Mouse (Mus musculus) stomach, embryonic 14.5 days (tissue): ENCODE data around the gene Syngr3. TPM values are rescaled to one million over a fixed set of nuclear protein-coding genes. Genes with fewer than 3 reads are reported as not detected.
A peak's percentile ranks its signal among the peaks of the same experiment; 100 is the strongest.

Source experiments
- ATAC-seq: fragments of 200-750 bp; cut with Nextera tagmentation; 2 replicates; pipeline ENCODE4 v1.8.0; 2017; ENCODE audit warnings: low read depth, moderate TSS enrichment; ENCODE audit not compliant: insufficient number of reproducible peaks, insufficient read depth, low FRiP score
- H3K27ac ChIP-seq: fragments of 300-500 bp; sonication (generic); 2 replicates; pipeline ENCODE4 v1.5.1; 2014; ENCODE audit warnings: mild to moderate bottlenecking, low read length, moderate library complexity, mixed read lengths
- H3K27me3 ChIP-seq: fragments of 300-500 bp; sonication (generic); 2 replicates; pipeline ENCODE4 v1.6.1; 2014; ENCODE audit warnings: low read length, control low read depth, mixed read lengths; ENCODE audit not compliant: control insufficient read depth, insufficient read depth
- H3K36me3 ChIP-seq: fragments of 300-500 bp; sonication (generic); 2 replicates; pipeline ENCODE4 v1.6.1; 2014; ENCODE audit warnings: mild to moderate bottlenecking, control low read depth, low read length, moderate library complexity, mixed read lengths; ENCODE audit not compliant: control insufficient read depth, insufficient read depth
- H3K4me1 ChIP-seq: fragments of 300-500 bp; sonication (generic); 2 replicates; pipeline ENCODE4 v1.6.1; 2014; ENCODE audit warnings: low read length, control low read depth, mixed read lengths; ENCODE audit not compliant: control insufficient read depth, insufficient read depth
- H3K4me2 ChIP-seq: fragments of 300-500 bp; sonication (generic); replicated peaks from 2 replicates; pipeline ENCODE4 v1.6.1; 2014; ENCODE audit warnings: low read depth, low read length, control low read depth
- H3K4me3 ChIP-seq: fragments of 300-500 bp; sonication (generic); 2 replicates; pipeline ENCODE4 v1.5.1; 2014; ENCODE audit warnings: low read depth, low read length, control low read depth
- H3K9ac ChIP-seq: fragments of 300-500 bp; sonication (generic); replicated peaks from 2 replicates; pipeline ENCODE4 v1.6.1; 2014; ENCODE audit warnings: low read depth, mild to moderate bottlenecking, control low read depth, low read length, moderate library complexity, mixed read lengths
- H3K9me3 ChIP-seq: fragments of 300-500 bp; sonication (generic); 2 replicates; pipeline ENCODE4 v1.6.1; 2016; ENCODE audit warnings: low read depth, low read length, control low read depth; ENCODE audit not compliant: control insufficient read depth
- WGBS: fragments of 180-500 bp; shearing (Covaris S2); extraction: QIAGEN DNeasy Blood & Tissue Kit; methylation state at CpG from one replicate; pipeline ENCODE4 v1.1.7; 2014; 5-methylcytosine and 5-hydroxymethylcytosine counted together
- polyA plus RNA-seq: library from polyadenylated mRNA; unstranded; fragments of >200 nt; fragmentation: Nextera tagmentation; extraction: Ambion mirVana; gene quantifications from 2 replicates; pipeline ENCODE4 v1.2.1, GENCODE M21; 2014

Gene Syngr3
- polyA plus RNA-seq, 1 experiment from 2014 or later, result 6.3 TPM

DNA sequence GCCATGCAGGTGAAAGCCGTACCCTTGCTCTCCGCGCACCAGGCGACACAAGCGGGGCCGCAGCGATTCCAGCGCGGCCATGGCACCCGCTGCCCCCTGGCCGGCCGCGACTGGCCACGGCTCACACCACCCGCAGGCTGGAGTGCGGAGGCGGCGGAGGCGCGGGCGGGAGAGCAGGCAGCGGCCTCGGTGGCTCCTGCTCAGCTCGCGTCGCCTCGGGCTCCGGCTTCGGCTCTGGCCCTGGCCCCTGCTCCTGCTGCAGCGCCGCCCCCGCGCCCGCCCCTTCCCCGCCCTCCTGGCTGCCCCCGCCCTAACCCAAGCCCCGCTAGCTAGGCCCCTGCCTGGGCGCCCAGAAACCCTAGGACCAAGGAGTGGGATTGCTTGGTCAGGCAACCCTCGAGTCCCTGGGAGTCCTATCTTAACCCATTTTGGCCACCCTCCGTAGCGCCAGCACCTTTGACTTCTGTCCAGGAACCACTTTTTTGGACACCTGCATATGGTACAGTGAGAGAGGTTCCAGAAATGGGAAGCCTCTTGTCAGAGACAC lies 39.6 kb downstream of the Syngr3 start, which contains the start of gene Slc9a3r2:
Gene Slc9a3r2 (minus strand): TSS at position 258 of the 547 bp plus-strand sequence.
- Histone ChIP-seq H3K4me1 (peaks cover 17% of the 10 kb centered on the region; the same call in 1 of the 2 replicates), H3K4me3 (peak within 1 kb of the TSS; percentile 72), H3K27me3 (no peaks in the 10 kb centered on the region), H3K9ac (peak within 1 kb of the TSS; percentile 74), H3K36me3 (peaks cover 3% of the 10 kb centered on the region; the same call in 1 of the 2 replicates), H3K9me3 (no peaks in the 10 kb centered on the region), H3K27ac (peak within 1 kb of the TSS; percentile 55; the same call in 1 of the 2 replicates), H3K4me2 (peak within 1 kb of the TSS; percentile 97)
- peak; percentile 64 for ATAC-seq
- under 1% methylated on average over 30 of the region's 41 CpGs for WGBS

DNA sequence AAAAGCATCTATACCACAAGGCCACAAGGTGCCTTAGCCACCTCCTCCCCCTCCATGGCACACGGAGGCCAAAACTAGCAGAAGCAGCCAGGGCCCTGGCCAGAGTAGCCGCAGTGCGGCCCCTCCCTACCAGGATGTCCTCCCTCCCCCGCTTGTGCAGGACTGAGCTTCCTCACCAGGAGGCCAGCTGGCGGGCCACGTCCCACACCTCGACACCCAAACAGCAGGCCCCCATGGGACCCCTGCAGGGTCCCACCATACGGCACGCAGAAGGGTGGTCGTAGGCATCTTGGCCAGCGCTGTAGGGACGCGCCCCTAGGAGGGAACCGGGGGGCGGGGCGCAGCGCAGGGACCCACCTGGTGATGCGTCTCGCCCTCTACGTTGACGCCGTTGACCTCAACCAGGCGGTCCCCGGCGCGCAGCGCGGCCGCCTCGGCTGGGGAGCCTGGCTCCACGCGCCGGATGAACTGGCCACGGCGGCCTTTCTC lies 40.1 kb downstream of the Syngr3 start:
- peak overlapping the region; percentile 72 for H3K4me3 ChIP-seq
- H3K4me1 ChIP-seq, result peaks cover 22% of the 10 kb centered on the region
- H3K27ac ChIP-seq, result peak overlapping the region; percentile 55; the same call in 1 of the 2 replicates
- H3K4me2 ChIP-seq, result peak overlapping the region; percentile 97
- H3K9me3 ChIP-seq, result no peaks in the 10 kb centered on the region
- H3K36me3 ChIP-seq, result peaks cover 3% of the 10 kb centered on the region; the same call in 1 of the 2 replicates
- ATAC-seq, result peak; percentile 16; the same call in 1 of the 2 replicates
- H3K9ac ChIP-seq, result peak overlapping the region; percentile 74
- no peaks in the 10 kb centered on the region for H3K27me3 ChIP-seq
- WGBS, result under 1% methylated on average over 35 of the region's 35 CpGs

DNA sequence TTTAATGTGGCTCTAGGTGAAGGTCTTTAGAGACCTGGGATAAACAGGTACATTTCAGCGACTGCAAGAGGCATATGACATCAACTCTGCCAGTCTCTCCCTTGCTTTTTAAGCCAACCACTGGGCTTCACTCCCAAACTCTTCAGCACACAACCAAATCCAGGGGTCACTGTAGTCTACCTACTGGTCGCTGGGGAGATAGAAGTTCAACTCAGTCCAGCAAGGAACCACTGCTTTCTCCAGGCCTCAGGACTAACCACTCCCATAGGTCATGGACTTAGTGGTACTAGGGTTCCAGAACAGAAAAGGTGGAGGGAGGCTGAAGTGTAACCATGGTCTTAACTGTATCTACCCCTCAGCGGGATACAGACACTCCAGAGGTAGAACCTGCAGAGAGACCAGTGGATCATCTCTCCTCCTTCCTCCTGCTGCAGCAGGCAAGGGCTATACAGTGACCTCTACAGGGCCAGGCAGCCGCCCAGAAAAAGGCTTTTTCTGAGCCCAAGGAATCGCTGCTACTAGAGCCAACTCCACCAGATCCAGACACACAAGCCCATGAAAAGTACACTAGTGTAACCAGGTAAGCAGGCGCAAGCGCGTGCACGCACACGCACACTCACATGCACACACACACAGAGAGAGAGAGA lies 40.9 kb downstream of the Syngr3 start:
- Histone ChIP-seq H3K27ac (no peak overlapping the region), H3K4me3 (peak overlapping the region; percentile 72), H3K4me1 (peaks cover 30% of the 10 kb centered on the region), H3K36me3 (peaks cover 3% of the 10 kb centered on the region; the same call in 1 of the 2 replicates), H3K9me3 (no peaks in the 10 kb centered on the region), H3K4me2 (peak overlapping the region; percentile 97), H3K9ac (no peak overlapping the region), H3K27me3 (no peaks in the 10 kb centered on the region)
- no peak for ATAC-seq
- WGBS, result 76% methylated on average over 10 of the region's 10 CpGs

DNA sequence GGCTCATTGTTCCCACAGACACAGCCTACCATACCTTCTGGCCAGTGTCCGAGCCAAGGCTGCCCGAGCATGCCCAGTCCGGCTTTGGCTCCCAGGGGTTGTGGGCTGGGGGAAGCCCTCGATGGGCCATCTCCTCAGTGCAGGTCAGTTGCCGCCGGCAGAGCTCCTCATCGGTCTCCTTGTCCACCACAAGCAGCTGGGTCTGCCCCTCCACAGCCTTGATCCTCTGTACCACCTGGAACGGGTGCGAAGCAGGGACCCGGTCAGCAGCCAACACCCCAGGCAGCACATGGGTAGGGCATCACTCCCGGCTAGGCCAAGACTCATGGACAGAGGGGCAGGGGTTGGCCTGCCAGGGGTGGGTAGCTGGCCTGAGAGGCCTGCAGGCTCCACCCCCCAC lies 42.3 kb downstream of the Syngr3 start:
- Histone ChIP-seq H3K27ac (no peak overlapping the region), H3K9me3 (no peaks in the 10 kb centered on the region), H3K4me2 (0 out of 2 replicates have a peak overlapping the region, but pooled peaks have one; percentile 14), H3K36me3 (peaks cover 3% of the 10 kb centered on the region; the same call in 1 of the 2 replicates), H3K9ac (no peak overlapping the region), H3K27me3 (no peaks in the 10 kb centered on the region), H3K4me1 (peaks cover 32% of the 10 kb centered on the region), H3K4me3 (no peak overlapping the region)
- 83% methylated on average over 11 of the region's 11 CpGs for whole genome bisulfite sequencing
- ATAC-seq, result no peak

DNA sequence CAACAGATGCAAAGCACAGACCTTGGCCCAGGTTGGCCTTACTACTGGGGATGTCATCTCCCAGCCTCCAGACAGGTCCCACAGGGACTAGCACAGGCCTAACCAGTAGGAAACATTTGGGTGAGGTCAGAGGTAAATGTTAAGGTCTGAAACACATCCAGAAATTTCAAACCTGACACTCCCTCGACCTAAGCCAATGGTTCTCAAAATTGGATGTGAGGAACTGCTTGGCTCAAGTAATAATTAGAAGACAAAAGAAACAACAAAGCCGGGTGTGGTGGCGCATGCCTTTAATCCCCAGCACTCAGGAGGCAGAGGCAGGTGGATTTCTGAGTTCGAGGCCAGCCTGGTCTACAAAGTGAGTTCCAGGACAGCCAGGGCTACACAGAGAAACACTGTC lies 43.4 kb downstream of the Syngr3 start:
- no peak overlapping the region for H3K9ac ChIP-seq
- WGBS, result 87% methylated on average over 4 of the region's 4 CpGs
- H3K4me3 ChIP-seq, result no peak overlapping the region
- H3K27me3 ChIP-seq, result no peaks in the 10 kb centered on the region
- H3K9me3 ChIP-seq, result no peaks in the 10 kb centered on the region
- no peak overlapping the region for H3K4me2 ChIP-seq
- peaks cover 3% of the 10 kb centered on the region; the same call in 1 of the 2 replicates for H3K36me3 ChIP-seq
- H3K4me1 ChIP-seq, result peaks cover 32% of the 10 kb centered on the region
- H3K27ac ChIP-seq, result no peak overlapping the region
- no peak for ATAC-seq

DNA sequence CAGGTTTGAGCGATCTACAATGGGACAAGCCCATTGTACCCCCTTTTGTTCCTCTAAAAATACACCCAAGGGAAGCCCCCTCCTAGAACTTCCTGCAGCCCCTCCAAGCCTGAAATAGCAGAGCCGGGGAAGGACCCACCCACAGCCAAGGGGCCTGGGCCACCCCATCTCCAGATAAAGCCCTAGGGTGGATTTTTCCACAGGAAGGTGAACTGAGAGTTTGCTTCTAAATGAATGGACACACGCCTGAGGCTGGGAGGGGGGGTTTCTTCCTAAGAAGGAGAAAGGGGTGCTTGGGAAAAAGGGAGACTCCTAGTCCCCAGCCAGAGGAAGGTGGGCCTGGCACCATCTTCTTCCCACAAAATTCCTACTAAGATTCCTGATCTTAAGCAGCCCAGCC lies 43.8 kb downstream of the Syngr3 start:
- H3K4me1 ChIP-seq, result peaks cover 32% of the 10 kb centered on the region
- H3K4me2 ChIP-seq, result no peak overlapping the region
- 76% methylated on average over 3 of the region's 3 CpGs for WGBS
- ATAC-seq, result no peak
- no peaks in the 10 kb centered on the region for H3K9me3 ChIP-seq
- H3K27me3 ChIP-seq, result no peaks in the 10 kb centered on the region
- H3K9ac ChIP-seq, result no peak overlapping the region
- peak overlapping the region; percentile 80 for H3K27ac ChIP-seq
- H3K36me3 ChIP-seq, result peaks cover 3% of the 10 kb centered on the region; the same call in 1 of the 2 replicates
- H3K4me3 ChIP-seq, result no peak overlapping the region

DNA sequence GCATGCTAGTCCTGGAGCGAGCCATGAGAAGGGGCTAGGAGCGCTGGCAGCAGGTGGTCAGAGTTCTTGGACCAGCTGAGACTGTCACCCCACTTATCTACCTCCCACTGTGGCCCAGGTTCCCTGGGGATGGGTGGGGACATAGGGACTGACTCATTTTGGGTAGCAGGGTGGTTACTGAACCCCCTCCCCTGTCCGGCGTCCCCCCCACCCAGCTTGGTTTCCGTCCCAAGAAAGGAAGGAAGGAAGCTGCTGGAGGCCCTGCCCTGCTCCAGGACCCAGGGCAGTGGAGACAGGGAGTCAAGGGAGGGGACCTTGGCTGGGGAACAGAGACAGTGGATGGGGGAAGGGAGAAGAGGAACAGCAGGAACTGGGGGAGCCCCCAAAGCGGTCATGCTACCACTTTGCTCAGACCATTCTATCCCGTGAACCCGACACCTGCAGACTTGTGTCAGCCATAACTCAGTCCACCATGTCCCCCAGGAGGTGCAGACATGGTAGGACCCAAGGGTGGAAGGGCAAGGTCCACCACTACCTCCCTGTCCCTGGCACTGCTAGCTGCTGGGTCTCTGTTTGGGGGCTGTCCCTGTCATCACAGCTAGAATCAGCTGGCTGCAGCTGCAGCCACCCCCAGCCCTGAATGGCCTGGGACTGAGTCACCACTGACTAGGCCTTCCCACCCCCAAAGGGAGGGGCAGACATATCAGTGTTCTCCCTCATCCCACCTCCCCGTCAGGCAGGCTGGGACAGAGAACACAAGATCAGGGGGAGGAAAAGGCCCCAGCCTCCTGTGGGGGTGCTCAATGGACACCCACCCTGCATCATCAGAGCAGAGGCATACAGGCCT lies 44.7 kb downstream of the Syngr3 start:
- WGBS, result 75% methylated on average over 9 of the region's 9 CpGs
- Histone ChIP-seq H3K9ac (peak overlapping the region; percentile 14; the same call in 1 of the 2 replicates), H3K9me3 (no peaks in the 10 kb centered on the region), H3K27me3 (no peaks in the 10 kb centered on the region), H3K27ac (peak overlapping the region; percentile 80), H3K4me2 (no peak overlapping the region), H3K4me3 (no peak overlapping the region), H3K4me1 (peaks cover 29% of the 10 kb centered on the region), H3K36me3 (peaks cover 3% of the 10 kb centered on the region; the same call in 1 of the 2 replicates)
- ATAC-seq, result no peak
